Mouse (Mus musculus) ES-Bruce4 (cell line): Measurements from ENCODE around the gene Gm8237. TPM values are rescaled to one million over a fixed set of nuclear protein-coding genes. Genes with fewer than 3 reads are reported as not detected.
"Not testable (repeated sequence)": the region's sequence is repeated elsewhere in the genome, so short reads cannot be mapped to it uniquely, and the experiment has no call there.

Source experiments
- H3K27ac ChIP-seq: 2 replicates; pipeline ENCODE4 v1.5.1; 2012; ENCODE audit warnings: low read length, inconsistent platforms; ENCODE audit not compliant: insufficient read depth
- H3K27me3 ChIP-seq: 2 replicates; pipeline ENCODE4 v1.6.1; 2012; ENCODE audit warnings: mild to moderate bottlenecking, low read length, inconsistent platforms; ENCODE audit not compliant: control insufficient read depth, poor library complexity, insufficient read depth, severe bottlenecking
- H3K36me3 ChIP-seq: 2 replicates; pipeline ENCODE4 v1.6.1; 2012; ENCODE audit warnings: inconsistent platforms, mild to moderate bottlenecking, low read length, moderate library complexity; ENCODE audit not compliant: control insufficient read depth, poor library complexity, insufficient read depth, severe bottlenecking
- H3K4me1 ChIP-seq: one replicate; pipeline ENCODE4 v1.8.1; 2011; ENCODE audit warnings: low read length; ENCODE audit not compliant: control insufficient read depth, insufficient read depth
- H3K4me3 ChIP-seq: 2 replicates; pipeline ENCODE4 v1.5.1; 2011; ENCODE audit warnings: low read depth, mild to moderate bottlenecking, low read length
- H3K9ac ChIP-seq: 2 replicates; pipeline ENCODE4 v1.6.1; 2012; ENCODE audit warnings: low read depth, mild to moderate bottlenecking, inconsistent platforms; ENCODE audit not compliant: poor library complexity, severe bottlenecking
- H3K9me3 ChIP-seq: replicated peaks from 2 replicates; pipeline ENCODE4 v1.6.1; 2012; ENCODE audit warnings: mild to moderate bottlenecking, low read length, inconsistent platforms; ENCODE audit not compliant: control insufficient read depth, poor library complexity, insufficient read depth, severe bottlenecking
- CTCF ChIP-seq: IDR thresholded peaks from one replicate; pipeline ENCODE4 v1.8.1; 2011; ENCODE audit warnings: low read depth, low read length
- polyA plus RNA-seq: library from polyadenylated mRNA; stranded (reverse); fragments of >200 nt; gene quantifications from 2 replicates; pipeline ENCODE4 v1.2.4, GENCODE M21; 2011; ENCODE audit warnings: low read depth; ENCODE audit not compliant: missing spikeins, insufficient read depth, insufficient read length

The Gm8237 gene
- 0.93 TPM in 1 of 2 replicates, not detected in the other for polyA plus RNA-seq

- H3K4me3 ChIP-seq = peak within 1 kb of the TSS; percentile 81
- not testable (repeated sequence) for H3K36me3 ChIP-seq, H3K4me1 ChIP-seq, H3K9me3 ChIP-seq, H3K9ac ChIP-seq, H3K27ac ChIP-seq, H3K27me3 ChIP-seq
These were observed at the start of gene Gm8237 for GRCm38 (mm10) chr14:5880241-5880640. TSS of gene Gm8237 (minus strand) at chr14:5880382.

DNA sequence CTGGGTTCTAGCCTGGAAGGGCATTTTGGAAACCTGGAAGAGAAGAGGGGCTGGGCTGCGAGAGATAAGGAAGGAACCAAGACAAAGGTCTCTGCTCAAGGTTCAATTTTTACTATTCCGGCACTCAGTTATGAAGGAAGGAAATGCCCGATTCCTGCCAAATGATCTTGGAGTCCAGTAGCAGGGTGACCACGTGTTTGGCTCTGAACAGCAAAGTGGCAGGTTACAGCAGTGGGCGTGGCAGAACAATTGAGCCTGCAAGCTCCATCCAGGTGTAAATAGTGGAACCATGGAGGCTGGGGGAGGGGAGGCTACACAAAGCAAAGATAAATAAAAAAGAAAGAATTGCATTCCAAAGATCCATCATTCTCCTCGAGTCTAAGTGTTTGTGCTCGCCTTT lies 43.1 kb upstream of the Gm8237 start:
- H3K4me1 ChIP-seq, H3K27ac ChIP-seq, H3K4me3 ChIP-seq, H3K36me3 ChIP-seq, H3K9me3 ChIP-seq, H3K9ac ChIP-seq, H3K27me3 ChIP-seq: not testable (repeated sequence)

DNA sequence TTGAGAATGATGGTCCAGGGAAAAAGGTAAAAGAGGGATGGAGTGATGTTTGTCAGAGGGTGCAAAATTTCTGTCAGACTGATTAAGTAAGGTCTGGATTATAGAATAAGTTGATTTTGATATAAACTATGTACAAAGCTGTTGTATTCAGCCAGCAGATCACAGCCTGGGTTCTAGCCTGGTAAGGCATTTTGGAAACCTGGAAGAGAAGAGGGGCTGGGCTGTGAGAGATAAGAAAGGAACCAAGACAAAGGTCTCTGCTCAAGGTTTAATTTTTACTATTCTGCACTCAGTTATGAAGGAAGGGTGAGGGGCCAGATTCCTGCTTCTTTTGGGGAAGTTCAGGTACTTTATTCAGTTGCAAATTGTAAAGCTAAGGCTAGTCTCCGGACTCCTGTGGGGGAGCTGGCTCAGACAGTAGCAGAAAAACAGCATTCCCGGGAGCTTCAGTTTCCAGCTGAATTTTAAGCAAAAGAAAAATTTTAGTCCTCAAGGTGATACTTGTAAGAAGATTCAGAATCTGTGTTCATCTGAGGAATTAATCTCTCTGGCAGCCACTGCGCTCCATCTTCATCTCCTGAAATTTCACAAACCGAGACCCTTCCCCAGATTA lies 38.3 kb upstream of the Gm8237 start:
- H3K36me3 ChIP-seq, H3K4me3 ChIP-seq: not testable (repeated sequence)

DNA sequence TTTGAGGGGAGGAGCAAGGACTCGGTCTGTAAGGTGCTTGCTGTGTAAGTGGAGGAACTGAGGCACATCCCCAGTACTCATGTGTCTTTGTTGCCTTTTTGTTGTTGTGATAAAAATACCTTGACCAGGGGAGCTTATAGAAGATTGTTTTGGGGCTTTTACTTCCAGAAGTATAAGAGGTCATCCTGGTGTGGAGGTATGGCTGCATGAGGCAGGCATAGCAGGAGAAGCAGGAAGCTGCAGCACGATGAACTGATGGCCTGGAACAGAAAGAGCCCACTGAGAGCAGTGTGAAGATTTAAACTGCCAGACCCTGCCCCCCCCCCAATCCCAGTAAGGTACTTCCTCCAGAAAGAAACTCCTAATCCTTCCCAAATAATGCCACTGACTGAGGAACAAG lies 33.5 kb upstream of the Gm8237 start:
- not testable (repeated sequence) for H3K4me3 ChIP-seq, H3K9ac ChIP-seq, H3K27ac ChIP-seq, H3K4me1 ChIP-seq, H3K9me3 ChIP-seq, H3K27me3 ChIP-seq, H3K36me3 ChIP-seq

More for the DNA sequence above, 38.3 kb upstream of the Gm8237 start:
- H3K9me3 ChIP-seq, H3K27ac ChIP-seq, H3K9ac ChIP-seq, H3K4me1 ChIP-seq, H3K27me3 ChIP-seq: not testable (repeated sequence)

GRCm38 (mm10) chr14:5879791-5880190 lies 391 bp downstream of the Gm8237 start:
- peak overlapping the region; percentile 81 for H3K4me3 ChIP-seq
- not testable (repeated sequence) for H3K9ac ChIP-seq, H3K27me3 ChIP-seq, H3K27ac ChIP-seq, H3K9me3 ChIP-seq, H3K36me3 ChIP-seq, H3K4me1 ChIP-seq

DNA sequence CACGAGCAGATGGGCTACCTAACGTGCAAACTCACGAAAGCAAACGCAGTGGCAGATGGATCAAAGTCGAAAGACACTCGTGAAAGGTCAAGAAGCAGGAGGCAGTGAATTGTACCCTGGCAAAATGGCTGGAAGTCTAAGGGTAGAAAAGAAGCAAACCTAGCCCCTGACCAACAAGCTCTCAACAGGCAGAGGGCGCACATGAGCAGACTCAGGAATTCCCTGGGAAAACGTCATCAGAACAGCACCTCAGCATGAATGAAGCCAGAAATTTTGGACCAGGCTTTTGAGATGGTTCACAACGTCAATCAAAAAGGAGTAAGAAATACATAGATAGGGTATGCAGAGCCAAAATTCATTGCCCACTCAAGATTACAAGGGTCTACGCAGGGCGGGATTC lies 1.0 kb downstream of the Gm8237 start:
- H3K4me1 ChIP-seq, H3K27ac ChIP-seq, H3K27me3 ChIP-seq, H3K9ac ChIP-seq, H3K4me3 ChIP-seq, H3K36me3 ChIP-seq, H3K9me3 ChIP-seq: not testable (repeated sequence)
- peak; percentile 55 for TF ChIP-seq CTCF

DNA sequence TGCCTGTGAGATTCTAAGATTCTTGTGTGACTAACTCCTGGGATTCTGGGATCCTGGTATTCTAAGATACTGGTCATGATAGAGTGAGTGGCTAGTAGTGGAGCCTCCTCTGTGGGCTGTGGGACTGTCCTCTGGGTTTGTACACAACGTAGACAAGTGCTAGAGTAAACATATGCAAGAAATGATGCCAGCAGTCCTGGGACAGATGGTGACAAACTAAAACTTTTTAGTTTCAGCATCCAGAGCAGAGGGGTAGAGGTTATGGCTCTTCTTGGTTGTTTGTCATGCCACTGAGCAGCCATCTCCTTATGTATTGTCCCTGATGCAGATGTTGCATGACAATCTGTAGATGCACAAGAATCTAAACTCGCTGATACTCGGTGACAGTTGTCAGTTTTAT lies 24.3 kb downstream of the Gm8237 start:
- not testable (repeated sequence) for H3K4me3 ChIP-seq, H3K36me3 ChIP-seq, H3K9ac ChIP-seq, H3K4me1 ChIP-seq, H3K27ac ChIP-seq, H3K9me3 ChIP-seq, H3K27me3 ChIP-seq

DNA sequence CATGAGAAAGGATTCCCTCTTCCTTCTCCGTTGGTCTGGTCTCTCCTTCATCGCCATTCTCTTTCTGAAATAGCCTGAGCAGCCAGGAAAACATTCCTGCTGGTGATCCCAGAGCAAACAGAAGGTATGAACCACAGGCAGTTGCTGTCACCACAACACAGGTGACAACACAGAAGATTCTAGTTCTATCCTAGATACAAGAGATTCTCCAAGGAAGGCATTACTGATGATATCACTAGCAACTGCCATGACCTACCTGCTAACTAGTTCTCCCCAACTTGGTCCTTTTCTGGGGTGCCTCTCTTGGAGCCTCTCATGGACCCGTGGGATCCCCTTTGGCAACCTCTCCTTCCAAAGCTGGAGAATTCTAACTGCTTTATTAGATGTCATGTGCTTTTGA lies 50.0 kb downstream of the Gm8237 start, which contains the start of gene Gm3424:
TSS of gene Gm3424 (minus strand) at position 101 of the 400 bp plus-strand sequence.
- H3K36me3 ChIP-seq = not testable (repeated sequence)

GRCm38 (mm10) chr14:5812699-5813356 lies 67.4 kb downstream of the Gm8237 start:
- H3K4me1 ChIP-seq, H3K9me3 ChIP-seq, H3K27ac ChIP-seq, H3K9ac ChIP-seq, H3K27me3 ChIP-seq, H3K4me3 ChIP-seq, H3K36me3 ChIP-seq: not testable (repeated sequence)

More for the DNA sequence above, 50.0 kb downstream of the Gm8237 start, which contains the start of gene Gm3424:
- H3K9ac ChIP-seq, H3K27ac ChIP-seq, H3K4me3 ChIP-seq, H3K4me1 ChIP-seq, H3K27me3 ChIP-seq, H3K9me3 ChIP-seq: not testable (repeated sequence)
